Mouse (Mus musculus) natural killer cell, adult 2 months (primary cell): ENCODE measurements around the gene Otx2.

Experiments used
- DNase-seq, 2 experiments: peaks; one replicate each; pipeline ENCODE4 v3.0.0; 2022; ENCODE audit warnings: low spot score in 2 of 2

Otx2 gene

GRCm38 (mm10) chr14:48668761-48669303 lies 4.8 kb downstream of the Otx2 start:
- no peak for DNase-seq

GRCm38 (mm10) chr14:48668051-48668481 lies 5.6 kb downstream of the Otx2 start:
- DNase-seq: no peak

GRCm38 (mm10) chr14:48667396-48667795 lies 6.2 kb downstream of the Otx2 start:
- no peak for DNase-seq

DNA sequence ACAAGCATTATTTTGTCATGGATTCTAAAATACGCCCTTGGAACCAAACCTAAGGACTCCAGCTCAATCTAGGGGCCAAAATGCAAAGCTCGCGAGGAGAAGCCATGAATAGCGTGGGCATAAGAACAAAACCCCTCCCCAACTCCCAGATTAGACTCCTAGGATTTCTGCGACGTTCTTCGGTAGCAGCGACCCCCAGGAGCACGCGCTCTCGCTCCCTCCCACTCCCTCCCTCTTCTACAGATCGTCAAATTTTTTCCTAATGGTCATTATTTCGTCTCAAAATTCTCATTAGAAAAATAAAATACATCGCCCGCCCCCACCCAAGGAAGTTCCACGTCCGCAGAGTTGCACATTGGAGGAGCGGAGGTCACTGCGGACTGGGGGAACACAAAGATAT lies 6.8 kb downstream of the Otx2 start:
- no peak for DNase-seq

DNA sequence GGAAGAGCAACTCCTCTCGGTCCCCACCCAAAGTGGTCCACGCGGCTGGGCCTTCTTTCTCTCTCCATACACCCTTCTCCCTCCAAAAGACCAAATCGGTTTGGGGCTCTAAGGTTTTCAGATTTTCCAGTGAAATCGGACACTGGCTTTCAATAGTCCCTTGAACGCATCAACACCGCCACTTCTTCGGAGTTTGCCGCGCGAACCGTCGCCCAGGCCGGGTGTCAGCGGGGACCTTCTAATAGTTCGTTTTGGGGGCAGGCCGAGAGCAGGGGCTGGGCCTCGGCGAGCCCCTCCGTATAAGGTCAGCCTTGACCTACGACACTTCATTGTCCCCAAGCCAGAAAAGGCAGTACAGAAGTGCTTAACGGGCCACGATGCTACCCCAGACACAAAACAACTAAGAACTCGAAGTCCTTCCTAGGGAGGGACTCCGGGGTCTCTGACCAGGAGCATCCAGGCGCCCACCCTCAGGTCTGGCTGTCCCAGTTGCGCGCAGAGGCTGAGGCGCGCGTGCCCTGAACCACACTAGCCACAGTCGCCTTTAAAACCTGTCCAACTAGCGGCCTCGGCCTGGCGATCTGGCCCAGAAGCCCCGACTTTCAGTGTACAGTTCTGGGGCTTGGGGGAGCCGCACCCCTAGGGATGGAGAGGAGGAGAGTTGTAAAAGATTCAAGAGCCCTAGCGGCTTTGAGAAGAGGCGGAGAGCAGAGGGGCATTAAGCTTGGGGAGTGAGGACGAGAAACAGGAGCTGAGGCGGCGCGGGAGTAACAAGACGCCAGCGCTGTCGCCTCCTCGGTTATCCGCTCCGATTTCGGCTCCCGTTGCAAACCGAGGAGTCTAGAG lies 7.6 kb downstream of the Otx2 start:
- DNase-seq: no peak

DNA sequence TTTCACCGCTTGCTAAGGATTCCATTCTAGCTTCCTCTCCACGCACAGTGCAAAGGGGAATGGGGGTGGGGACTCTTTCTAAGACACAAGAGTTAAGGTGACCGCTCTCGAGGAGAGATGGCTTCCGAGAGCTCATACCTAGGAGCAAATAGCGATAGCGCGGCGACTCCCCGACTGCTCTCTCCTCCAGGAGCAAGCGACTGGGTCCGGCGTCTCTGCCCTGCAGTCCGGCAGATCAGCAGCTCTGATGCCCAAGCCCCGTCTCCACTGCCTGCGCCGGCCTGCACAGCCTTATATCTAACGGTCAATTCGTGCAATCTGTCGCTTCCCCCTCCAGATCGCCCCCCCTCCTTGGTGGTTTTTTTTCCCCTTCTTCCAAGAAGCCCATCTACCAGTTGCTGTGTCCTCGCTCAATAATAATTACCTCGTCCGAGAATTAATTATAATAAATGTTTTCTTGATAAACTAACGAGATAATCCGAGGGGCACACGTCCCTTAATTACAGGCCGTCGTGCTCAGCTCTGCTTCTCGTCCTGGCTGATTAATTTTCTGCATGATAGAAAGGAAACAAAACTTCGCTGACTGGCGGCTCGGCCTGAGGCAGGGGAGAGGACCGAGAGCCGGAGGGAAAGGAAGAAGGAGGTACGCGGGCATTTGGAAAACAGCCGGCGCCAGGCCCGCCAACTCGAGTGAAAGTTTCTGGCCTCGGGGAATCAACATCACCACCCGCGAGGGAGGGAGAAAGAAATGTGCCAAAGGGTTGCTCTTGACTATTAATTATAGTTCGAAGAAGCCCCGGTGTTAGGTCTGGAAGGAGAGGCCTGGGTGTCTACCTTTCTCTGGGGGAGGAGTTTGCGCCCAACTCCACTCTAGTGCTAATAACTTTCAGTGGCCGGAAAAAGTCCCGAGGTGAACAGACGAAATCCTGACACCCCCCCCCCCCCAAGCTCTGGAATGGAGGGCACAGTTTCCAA lies 8.5 kb downstream of the Otx2 start:
- no peak for DNase-seq

GRCm38 (mm10) chr14:48664001-48664810 lies 9.4 kb downstream of the Otx2 start:
- DNase-seq: no peak

DNA sequence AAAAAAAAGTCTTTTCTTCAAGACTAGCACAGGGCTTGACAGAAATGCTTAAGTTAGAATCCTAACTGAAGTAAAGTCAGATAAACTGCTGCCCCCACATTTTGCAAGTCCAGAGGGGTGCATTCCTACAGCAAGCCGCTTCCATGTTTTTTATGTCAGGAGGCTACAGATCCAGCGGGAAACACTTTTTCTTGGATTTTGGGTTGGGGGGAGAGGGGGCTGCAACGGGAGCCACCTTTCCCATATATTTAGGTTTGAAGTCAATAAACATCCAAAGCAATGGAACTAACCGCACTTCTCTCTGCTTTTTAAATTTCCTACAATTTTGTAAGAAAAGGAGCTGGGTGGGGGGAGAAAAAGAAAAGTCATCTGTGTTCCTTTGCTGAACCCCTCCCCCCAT lies 10.1 kb downstream of the Otx2 start:
- no peak for DNase-seq

DNA sequence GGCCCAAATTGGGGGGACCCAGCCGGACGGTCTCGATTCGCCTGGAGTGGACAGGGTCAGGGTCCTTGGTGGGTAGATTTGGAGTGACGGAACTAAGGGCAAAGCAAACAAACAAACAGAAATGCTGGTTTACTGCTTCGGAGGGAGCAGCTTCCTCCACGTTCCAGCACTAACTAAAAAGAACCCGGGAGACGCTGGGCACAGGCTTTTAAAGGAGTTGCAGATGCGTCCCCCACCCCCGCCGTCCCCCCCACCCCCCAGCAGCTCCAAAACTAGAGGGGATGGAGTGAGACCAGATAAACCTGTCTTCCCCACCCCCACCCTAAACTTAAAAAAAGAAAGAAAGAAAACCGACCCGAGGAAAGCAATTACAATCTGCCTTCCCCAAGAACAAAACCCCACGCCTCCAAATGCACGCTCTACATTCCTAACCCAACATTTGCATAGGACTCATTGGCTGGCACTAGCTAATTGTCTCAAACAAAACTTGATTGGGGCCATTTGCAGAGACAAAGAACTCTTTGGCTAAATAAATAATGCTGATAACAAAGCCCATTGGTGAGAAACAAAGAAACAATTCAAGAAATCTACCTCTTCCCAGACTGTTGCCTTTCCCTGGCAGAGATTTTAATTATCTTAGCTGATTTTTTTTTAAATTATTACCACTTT lies 10.9 kb downstream of the Otx2 start:
- DNase-seq: no peak

DNA sequence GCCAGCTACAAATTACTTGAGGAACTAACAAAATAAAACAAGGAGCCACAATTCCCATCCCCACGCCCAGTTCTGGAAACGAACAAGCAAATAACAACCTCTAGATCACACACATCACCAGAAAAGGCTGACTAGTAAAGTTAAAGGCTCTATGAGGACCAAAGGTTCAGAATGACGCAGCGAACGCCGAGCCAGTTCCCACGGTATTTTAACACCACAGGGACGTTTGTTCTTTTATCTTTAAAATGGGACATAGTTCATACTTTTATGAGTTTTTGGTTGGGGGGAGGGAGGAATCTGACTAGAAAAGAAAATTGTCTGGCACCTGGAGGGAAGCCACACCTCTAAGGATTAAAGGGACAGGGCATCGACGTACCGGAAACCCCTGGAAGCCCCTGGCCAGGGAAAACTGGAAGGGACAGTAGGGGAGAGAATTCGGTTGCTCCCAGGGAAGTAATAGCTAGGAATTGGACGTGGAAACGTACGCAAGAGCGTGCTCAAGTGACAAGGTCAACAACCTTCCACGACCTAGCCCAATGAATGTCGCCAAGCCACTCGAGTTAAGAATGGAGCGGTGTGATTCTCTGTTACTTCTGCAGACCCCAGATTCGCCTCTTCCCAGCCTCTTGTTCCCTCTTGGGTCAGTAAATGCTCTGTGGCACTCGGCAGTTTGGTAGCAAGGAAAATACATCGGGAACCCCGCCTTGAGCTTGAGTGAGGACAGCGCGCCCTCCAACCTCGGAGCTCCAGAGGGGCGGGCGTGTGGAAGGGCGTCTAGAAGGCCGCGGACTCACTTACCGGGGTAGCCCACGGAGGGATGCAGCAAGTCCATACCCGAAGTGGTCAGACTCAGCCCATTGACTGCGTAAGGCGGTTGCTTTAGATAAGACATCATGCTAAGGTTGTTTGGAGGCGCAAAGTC lies 11.7 kb downstream of the Otx2 start:
- no peak for DNase-seq

- DNase-seq: no peak
Measured at GRCm38 (mm10) chr14:48661151-48661550, 12.5 kb downstream of the Otx2 start.

GRCm38 (mm10) chr14:48660593-48660992 lies 13.0 kb downstream of the Otx2 start:
- no peak for DNase-seq

GRCm38 (mm10) chr14:48659661-48660060 lies 14.0 kb downstream of the Otx2 start:
- no peak for DNase-seq

DNA sequence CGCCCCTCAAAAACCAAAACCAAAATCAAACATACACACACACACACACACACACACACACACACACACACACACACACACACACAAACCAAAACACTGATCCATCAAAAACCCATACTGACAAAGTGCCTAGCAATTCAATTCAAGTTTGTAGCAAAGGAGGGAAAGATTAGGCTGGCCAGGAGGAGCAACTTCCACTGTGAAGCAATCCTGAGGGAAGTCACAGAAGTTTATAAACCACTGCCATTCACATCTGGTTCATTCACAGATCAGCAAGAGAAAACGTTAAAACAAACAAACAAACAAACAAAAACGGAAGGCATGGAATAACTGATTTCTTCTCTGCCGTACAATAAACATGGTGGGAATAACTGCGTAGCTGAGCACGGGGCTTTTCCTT lies 16.4 kb downstream of the Otx2 start:
- no peak for DNase-seq

DNA sequence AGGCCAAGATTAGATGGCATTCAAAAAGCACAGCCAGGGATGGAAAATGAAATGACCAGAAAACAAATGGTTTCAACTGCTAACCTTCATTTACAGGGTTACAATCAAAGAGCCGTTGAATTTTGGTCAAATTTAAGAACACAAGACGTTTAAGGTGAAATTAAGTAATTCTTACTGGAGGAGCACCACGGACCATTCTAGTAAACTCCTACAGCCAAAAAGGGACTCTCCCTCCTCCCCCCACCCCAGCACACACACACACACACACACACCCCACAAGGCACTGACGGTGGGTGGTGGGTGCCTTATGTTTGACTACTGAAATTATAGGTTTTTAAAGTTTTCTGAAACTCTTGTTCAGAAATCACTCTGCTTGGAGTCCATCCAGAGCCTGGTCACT lies 16.9 kb downstream of the Otx2 start:
- DNase-seq: no peak

DNA sequence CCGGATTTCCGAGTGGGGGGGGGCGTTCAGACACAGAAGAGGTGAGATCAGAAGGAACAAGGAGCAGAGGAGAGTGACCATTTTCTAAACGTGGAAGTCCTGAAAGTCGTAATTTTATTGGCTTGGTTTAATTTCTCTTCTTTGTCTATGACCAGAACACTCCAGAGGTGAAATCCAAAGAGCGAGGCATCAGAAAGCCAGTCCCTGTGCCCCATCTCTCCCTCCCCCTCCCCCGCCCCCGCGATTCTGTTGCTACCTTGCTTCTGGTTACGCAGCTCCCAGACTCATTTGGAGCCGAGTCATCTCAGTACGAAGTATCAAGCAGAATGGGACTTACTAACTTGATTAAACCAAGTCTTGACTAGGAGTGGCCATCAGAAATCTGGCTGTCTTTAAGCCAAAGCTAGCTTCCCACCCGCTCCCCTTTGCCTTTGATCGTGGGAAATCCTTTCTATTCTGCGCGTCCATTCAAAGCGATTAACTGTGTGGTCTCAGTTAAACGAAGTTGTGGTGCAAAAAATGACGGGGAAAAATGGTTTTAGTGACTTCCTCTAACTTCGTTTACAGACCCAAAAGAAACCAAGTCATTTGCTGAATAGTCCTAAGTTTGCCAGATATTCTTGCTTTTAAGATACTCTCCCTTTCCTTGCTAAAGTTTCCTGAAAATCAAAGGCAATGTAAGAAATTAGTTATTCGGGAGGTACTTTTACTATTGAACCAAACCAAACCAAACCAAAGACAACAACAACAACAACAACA lies 17.6 kb downstream of the Otx2 start:
- no peak for DNase-seq

DNA sequence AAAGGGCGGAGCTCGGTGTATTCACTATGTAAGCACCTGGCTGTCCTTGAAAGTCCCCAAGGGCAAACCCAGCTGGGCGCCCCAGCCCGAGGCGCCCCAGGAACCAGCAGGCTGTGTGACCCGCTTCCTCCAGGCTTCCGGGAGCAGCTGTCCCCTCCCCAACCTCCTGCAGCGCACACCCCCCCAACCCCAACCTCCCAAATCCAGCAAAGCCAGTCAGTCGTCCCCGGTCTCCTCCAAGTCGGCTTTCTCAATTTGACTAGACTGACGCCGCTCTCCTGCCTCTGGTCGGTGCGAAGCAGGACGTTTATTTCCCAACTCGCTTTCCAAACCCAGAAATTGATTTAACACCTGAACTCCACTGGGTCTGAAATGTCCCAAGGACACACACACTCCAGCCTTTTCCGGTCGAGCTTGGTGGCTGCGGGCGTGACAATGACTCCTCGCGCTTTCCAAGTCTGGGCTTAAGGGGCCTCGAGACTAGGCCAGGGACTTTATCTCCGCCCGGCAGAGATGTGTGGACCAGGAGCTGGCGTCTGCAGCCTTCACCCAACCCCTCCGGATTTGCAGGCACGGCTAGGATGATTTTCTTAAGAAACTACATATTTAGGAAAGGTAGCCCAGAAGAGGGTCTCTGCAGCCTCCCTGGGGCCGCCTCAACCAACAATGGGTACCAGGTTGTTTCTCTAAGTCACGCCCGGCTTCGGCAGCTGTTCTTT lies 18.4 kb downstream of the Otx2 start:
- DNase-seq: no peak

DNA sequence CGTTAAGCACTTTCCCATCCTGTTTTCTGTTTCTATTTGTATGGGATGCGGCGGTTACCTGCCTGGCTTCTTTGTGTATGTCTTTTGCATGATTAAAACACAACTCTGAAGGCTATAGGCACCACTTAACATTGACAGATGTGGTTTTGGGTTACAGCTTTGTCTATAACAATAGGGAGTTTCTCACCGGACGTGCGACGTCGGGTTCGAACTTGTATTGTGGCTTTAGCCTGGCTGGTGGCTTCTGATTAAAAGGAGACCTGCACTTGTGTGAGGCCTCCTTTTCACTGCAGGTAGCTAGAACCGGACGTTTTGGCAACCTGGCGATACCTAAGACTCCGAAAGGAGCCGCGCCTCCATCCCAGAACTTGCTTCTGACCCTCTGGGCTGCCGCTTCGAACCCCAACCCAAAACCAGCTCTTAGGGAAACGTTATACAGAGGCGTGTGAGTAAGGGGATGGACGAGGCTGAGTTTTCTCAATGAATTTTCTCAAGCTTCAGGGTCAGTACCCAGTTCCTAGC lies 19.0 kb downstream of the Otx2 start:
- no peak for DNase-seq
